Mouse (Mus musculus) intestine, embryonic 15.5 days (tissue): Measurements from ENCODE around the gene Mlxip. TPM values are rescaled to one million over a fixed set of nuclear protein-coding genes. Genes with fewer than 3 reads are reported as not detected.

ENCODE experiments used
- ATAC-seq: fragments of 200-750 bp; cut with Nextera tagmentation; 2 replicates; pipeline ENCODE4 v1.8.0; 2017; ENCODE audit warnings: moderate TSS enrichment, moderate library complexity
- H3K27ac ChIP-seq: fragments of 300-500 bp; sonication (generic); 2 replicates; pipeline ENCODE4 v1.5.1; 2015; ENCODE audit warnings: mild to moderate bottlenecking, inconsistent platforms
- H3K27me3 ChIP-seq: fragments of 300-500 bp; sonication (generic); replicated peaks from 2 replicates; pipeline ENCODE4 v1.6.1; 2015; ENCODE audit warnings: inconsistent platforms
- H3K36me3 ChIP-seq: fragments of 300-500 bp; sonication (generic); 2 replicates; pipeline ENCODE4 v1.6.1; 2015; ENCODE audit warnings: inconsistent platforms
- H3K4me1 ChIP-seq: fragments of 300-500 bp; sonication (generic); replicated peaks from 2 replicates; pipeline ENCODE4 v1.6.1; 2015; ENCODE audit warnings: inconsistent platforms
- H3K4me2 ChIP-seq: fragments of 300-500 bp; sonication (generic); replicated peaks from 2 replicates; pipeline ENCODE4 v1.6.1; 2015; ENCODE audit warnings: mild to moderate bottlenecking, inconsistent platforms
- H3K4me3 ChIP-seq: fragments of 300-500 bp; sonication (generic); replicated peaks from 2 replicates; pipeline ENCODE4 v1.5.1; 2015; ENCODE audit warnings: inconsistent platforms
- H3K9ac ChIP-seq: fragments of 300-500 bp; sonication (generic); 2 replicates; pipeline ENCODE4 v1.6.1; 2015; ENCODE audit warnings: inconsistent platforms
- H3K9me3 ChIP-seq: fragments of 300-500 bp; sonication (generic); 2 replicates; pipeline ENCODE4 v1.6.1; 2016; ENCODE audit warnings: inconsistent platforms
- WGBS: fragments of 180-500 bp; shearing (Covaris S2); methylation state at CpG from one replicate; pipeline ENCODE4 v1.1.7; 2015; 5-methylcytosine and 5-hydroxymethylcytosine counted together
- polyA plus RNA-seq: library from polyadenylated mRNA; unstranded; fragments of >200 nt; fragmentation: Nextera tagmentation; extraction: Ambion mirVana; gene quantifications from 2 replicates; pipeline ENCODE4 v1.2.1, GENCODE M21; 2015

Gene Mlxip
- polyA plus RNA-seq, 1 experiment from 2014 or later: 19.2 TPM

DNA sequence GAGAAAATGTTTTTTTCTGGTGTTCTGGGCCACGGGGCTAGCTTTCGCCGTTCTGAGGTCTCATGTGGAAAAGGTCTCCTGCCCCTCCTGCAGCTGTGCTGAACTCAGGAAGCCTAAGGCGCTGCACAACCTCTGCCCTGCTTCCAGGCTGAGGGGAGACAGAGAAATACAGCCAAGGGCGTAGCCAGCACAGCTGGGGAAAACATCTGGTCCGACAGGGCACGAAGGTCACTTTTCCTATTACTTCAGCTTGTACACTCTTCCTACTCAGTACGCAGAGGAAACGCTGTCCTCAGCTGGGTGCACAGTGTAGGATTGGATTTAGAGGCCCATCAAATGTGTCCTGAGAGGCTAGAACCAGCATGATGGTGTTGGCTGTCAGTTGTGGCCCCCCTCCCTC is 95.3 kb downstream of the Mlxip start:
- H3K4me3 ChIP-seq: no peak overlapping the region
- no peaks in the 10 kb centered on the region for H3K9me3 ChIP-seq
- no peak overlapping the region for H3K27ac ChIP-seq
- 47% methylated on average over 9 of the region's 9 CpGs for WGBS
- H3K4me2 ChIP-seq: no peak overlapping the region
- 0 out of 2 replicates have a peak, but pooled peaks cover 7% of the 10 kb centered on the region for H3K4me1 ChIP-seq
- H3K36me3 ChIP-seq: no peaks in the 10 kb centered on the region
- H3K9ac ChIP-seq: no peak overlapping the region
- no peaks in the 10 kb centered on the region for H3K27me3 ChIP-seq
- ATAC-seq: no peak

DNA sequence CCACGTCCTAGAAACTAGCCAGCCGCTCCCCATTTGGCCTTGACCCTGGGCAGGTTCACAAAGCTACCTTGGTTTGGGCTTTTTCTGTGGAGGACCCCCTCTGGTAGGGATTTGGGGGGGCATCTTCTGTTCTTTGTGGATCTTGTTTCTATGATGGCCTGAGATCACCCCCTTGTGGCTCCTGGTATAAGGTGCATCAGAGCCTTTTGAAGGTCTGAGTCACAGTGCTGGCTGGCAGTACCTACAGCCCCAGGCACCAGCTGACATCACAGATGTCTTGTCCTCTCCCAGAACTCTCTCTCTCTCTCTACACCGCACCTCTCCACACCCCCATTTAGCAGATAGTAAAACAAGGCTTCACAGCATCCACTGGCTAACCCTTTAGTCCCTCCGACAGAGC is 105.1 kb downstream of the Mlxip start:
- peaks cover 9% of the 10 kb centered on the region; the same call in 1 of the 2 replicates for H3K4me1 ChIP-seq
- H3K27me3 ChIP-seq: no peaks in the 10 kb centered on the region
- H3K4me3 ChIP-seq: no peak overlapping the region
- ATAC-seq: no peak
- no peak overlapping the region for H3K9ac ChIP-seq
- H3K4me2 ChIP-seq: no peak overlapping the region
- H3K27ac ChIP-seq: no peak overlapping the region
- 43% methylated on average over 4 of the region's 4 CpGs for WGBS
- no peaks in the 10 kb centered on the region for H3K36me3 ChIP-seq
- no peaks in the 10 kb centered on the region for H3K9me3 ChIP-seq

DNA sequence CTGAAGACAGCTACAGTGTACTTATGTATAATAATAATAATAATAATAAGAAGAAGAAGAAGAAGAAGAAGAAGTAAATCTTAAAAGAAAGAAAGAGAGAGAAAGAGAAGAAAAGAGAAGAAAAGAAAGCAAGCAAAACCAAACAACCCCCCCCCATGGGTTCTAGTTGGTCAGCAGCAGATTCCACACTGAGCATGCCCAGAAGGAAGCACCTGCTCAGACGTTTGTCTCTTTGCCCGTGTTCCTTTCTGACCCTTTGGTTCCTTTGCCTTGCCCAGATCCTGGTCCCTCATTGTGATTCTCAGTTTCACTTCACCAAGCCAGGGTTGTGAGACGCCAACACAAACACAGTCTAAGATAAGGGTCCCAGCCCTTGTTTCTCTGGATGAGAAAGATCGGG is 107.4 kb downstream of the Mlxip start:
- H3K27me3 ChIP-seq: 0 out of 2 replicates have a peak, but pooled peaks cover 4% of the 10 kb centered on the region
- H3K4me3 ChIP-seq: no peak overlapping the region
- no peak overlapping the region for H3K27ac ChIP-seq
- no peak overlapping the region for H3K9ac ChIP-seq
- H3K4me2 ChIP-seq: no peak overlapping the region
- no peak for ATAC-seq
- no peaks in the 10 kb centered on the region for H3K36me3 ChIP-seq
- H3K4me1 ChIP-seq: peaks cover 9% of the 10 kb centered on the region; the same call in 1 of the 2 replicates
- H3K9me3 ChIP-seq: no peaks in the 10 kb centered on the region
- 72% methylated on average over 4 of the region's 4 CpGs for whole genome bisulfite sequencing

Other genes starting within 250 kb of the Mlxip start
- gene Psmd9, start 225.4 kb upstream of the Mlxip start, polyA plus RNA-seq: 68.5 and 69.1 TPM in 2 replicates
- gene Hpd, start 212.1 kb upstream of the Mlxip start, polyA plus RNA-seq: 4.7 and 6.8 TPM in 2 replicates
- gene Wdr66, start 142.7 kb upstream of the Mlxip start, polyA plus RNA-seq: 0.74 and 0.79 TPM in 2 replicates
- gene Bcl7a, start 51.0 kb upstream of the Mlxip start, polyA plus RNA-seq: 15.9 and 16.4 TPM in 2 replicates
- gene Lrrc43, start 94.5 kb downstream of the Mlxip start, polyA plus RNA-seq: not detected in 2 replicates
- not detected in 2 replicates for gene Il31, start 94.7 kb downstream of the Mlxip start, polyA plus RNA-seq
- 0.38 and 0.40 TPM in 2 replicates for gene B3gnt4, start 115.7 kb downstream of the Mlxip start, polyA plus RNA-seq
- gene Diablo, start 129.4 kb downstream of the Mlxip start, polyA plus RNA-seq: 98.0 and 99.7 TPM in 2 replicates
- gene Gm49027, start 130.7 kb downstream of the Mlxip start, polyA plus RNA-seq: 10.6 and 11.2 TPM in 2 replicates
- 24.4 and 28.9 TPM in 2 replicates for gene Vps33a, start 178.2 kb downstream of the Mlxip start, polyA plus RNA-seq